Mouse (Mus musculus): ENCODE measurements at regions not wholly inside any gene's neighbourhood (a gene's known extent, or its start where the extent isn't known, plus 50 kb on each side); places are given as distances from the start of the nearest gene placed in this dataset.

GRCm38 (mm10) chr13:47707961-47708609 is 552.9 kb upstream of the Id4 start:
- no peak overlapping the region for H3K4me3 ChIP-seq (replicated peaks; ENCODE audit: low read depth, low read length)
- no peak overlapping the region for H3K4me2 ChIP-seq (ENCODE audit: low read length)
- WGBS, result 92% methylated on average over 18 of the region's 18 CpGs
- no peak overlapping the region for H3K27ac ChIP-seq
- no peak for TF ChIP-seq CTCF (IDR thresholded peaks at IDR 0.05; ENCODE audit: low read depth)
- DNase-seq (ENCODE audit: low spot score) (no peak), ATAC-seq (replicated peaks; ENCODE audit: low FRiP score, low read depth) (no peak)
- H3K36me3 ChIP-seq (ENCODE audit: insufficient read depth, low read length), result no peaks in the 10 kb centered on the region
- H3K9ac ChIP-seq (ENCODE audit: low read depth, low read length), result no peak overlapping the region
- no peaks in the 10 kb centered on the region for H3K27me3 ChIP-seq (ENCODE audit: insufficient read depth, low read length)
- no peaks in the 10 kb centered on the region for H3K4me1 ChIP-seq (replicated peaks; ENCODE audit: insufficient read depth, low read length)
- no peaks in the 10 kb centered on the region for H3K9me3 ChIP-seq (replicated peaks; ENCODE audit: low read length)

- no peak for DNase-seq (ENCODE audit: low spot score)
- no peak overlapping the region for H3K27ac ChIP-seq
- no peak overlapping the region for H3K4me3 ChIP-seq (replicated peaks; ENCODE audit: low read depth, low read length)
- H3K36me3 ChIP-seq (ENCODE audit: insufficient read depth, low read length), result no peaks in the 10 kb centered on the region
- ATAC-seq (replicated peaks; ENCODE audit: low FRiP score, low read depth), result no peak
- 88% methylated on average over 3 of the region's 3 CpGs for WGBS
- H3K9me3 ChIP-seq (replicated peaks; ENCODE audit: low read length), result no peaks in the 10 kb centered on the region
- H3K4me1 ChIP-seq (replicated peaks; ENCODE audit: insufficient read depth, low read length), result no peaks in the 10 kb centered on the region
- no peak overlapping the region for H3K4me2 ChIP-seq (ENCODE audit: low read length)
- TF ChIP-seq CTCF (IDR thresholded peaks at IDR 0.05; ENCODE audit: low read depth), result no peak
- no peaks in the 10 kb centered on the region for H3K27me3 ChIP-seq (ENCODE audit: insufficient read depth, low read length)
- no peak overlapping the region for H3K9ac ChIP-seq (ENCODE audit: low read depth, low read length)
Measured at GRCm38 (mm10) chr13:47709323-47709722, 551.7 kb upstream of the Id4 start.

GRCm38 (mm10) chr13:47712507-47712906 is 548.5 kb upstream of the Id4 start:
- TF ChIP-seq CTCF (IDR thresholded peaks at IDR 0.05; ENCODE audit: low read depth), result no peak
- no peaks in the 10 kb centered on the region for H3K9me3 ChIP-seq (replicated peaks; ENCODE audit: low read length)
- no peak overlapping the region for H3K4me3 ChIP-seq (replicated peaks; ENCODE audit: low read depth, low read length)
- H3K4me2 ChIP-seq (ENCODE audit: low read length), result no peak overlapping the region
- no peak overlapping the region for H3K9ac ChIP-seq (ENCODE audit: low read depth, low read length)
- H3K27me3 ChIP-seq (ENCODE audit: insufficient read depth, low read length), result no peaks in the 10 kb centered on the region
- H3K36me3 ChIP-seq (ENCODE audit: insufficient read depth, low read length), result no peaks in the 10 kb centered on the region
- no peaks in the 10 kb centered on the region for H3K4me1 ChIP-seq (replicated peaks; ENCODE audit: insufficient read depth, low read length)
- 84% methylated on average over 4 of the region's 4 CpGs for WGBS
- H3K27ac ChIP-seq, result no peak overlapping the region
- no peak for DNase-seq (ENCODE audit: low spot score)
- ATAC-seq (replicated peaks; ENCODE audit: low FRiP score, low read depth), result no peak

GRCm38 (mm10) chr13:47716265-47716664 is 544.8 kb upstream of the Id4 start:
- TF ChIP-seq CTCF (IDR thresholded peaks at IDR 0.05; ENCODE audit: low read depth), result no peak
- Histone ChIP-seq H3K4me2 (ENCODE audit: low read length) (no peak overlapping the region), H3K27ac (no peak overlapping the region)

GRCm38 (mm10) chr13:47720645-47721044 is 540.4 kb upstream of the Id4 start:
- TF ChIP-seq CTCF (IDR thresholded peaks at IDR 0.05; ENCODE audit: low read depth), result no peak
- no peak overlapping the region for H3K4me3 ChIP-seq (replicated peaks; ENCODE audit: low read depth, low read length)
- H3K36me3 ChIP-seq (ENCODE audit: insufficient read depth, low read length), result no peaks in the 10 kb centered on the region
- no peak for ATAC-seq (replicated peaks; ENCODE audit: low FRiP score, low read depth)
- H3K9ac ChIP-seq (ENCODE audit: low read depth, low read length), result no peak overlapping the region
- H3K9me3 ChIP-seq (replicated peaks; ENCODE audit: low read length), result no peaks in the 10 kb centered on the region
- no peak overlapping the region for H3K27ac ChIP-seq
- no peaks in the 10 kb centered on the region for H3K4me1 ChIP-seq (replicated peaks; ENCODE audit: insufficient read depth, low read length)
- no peaks in the 10 kb centered on the region for H3K27me3 ChIP-seq (ENCODE audit: insufficient read depth, low read length)
- no peak for DNase-seq (ENCODE audit: low spot score)
- no peak overlapping the region for H3K4me2 ChIP-seq (ENCODE audit: low read length)
- 88% methylated on average over 2 of the region's 2 CpGs for WGBS

More at GRCm38 (mm10) chr13:47716265-47716664, 544.8 kb upstream of the Id4 start:
- 65% methylated on average over 4 of the region's 4 CpGs for WGBS
- H3K4me1 ChIP-seq (replicated peaks; ENCODE audit: insufficient read depth, low read length), result no peaks in the 10 kb centered on the region
- no peaks in the 10 kb centered on the region for H3K36me3 ChIP-seq (ENCODE audit: insufficient read depth, low read length)
- H3K9ac ChIP-seq (ENCODE audit: low read depth, low read length), result no peak overlapping the region
- DNase-seq (ENCODE audit: low spot score), result no peak
- no peaks in the 10 kb centered on the region for H3K9me3 ChIP-seq (replicated peaks; ENCODE audit: low read length)
- ATAC-seq (replicated peaks; ENCODE audit: low FRiP score, low read depth), result no peak
- H3K4me3 ChIP-seq (replicated peaks; ENCODE audit: low read depth, low read length), result no peak overlapping the region
- no peaks in the 10 kb centered on the region for H3K27me3 ChIP-seq (ENCODE audit: insufficient read depth, low read length)

GRCm38 (mm10) chr13:47734415-47734814 is 526.6 kb upstream of the Id4 start:
- Histone ChIP-seq H3K27me3 (ENCODE audit: insufficient read depth, low read length) (no peaks in the 10 kb centered on the region), H3K27ac (no peak overlapping the region), H3K4me2 (ENCODE audit: low read length) (no peak overlapping the region), H3K9ac (ENCODE audit: low read depth, low read length) (no peak overlapping the region), H3K9me3 (replicated peaks; ENCODE audit: low read length) (no peaks in the 10 kb centered on the region), H3K36me3 (ENCODE audit: insufficient read depth, low read length) (no peaks in the 10 kb centered on the region), H3K4me1 (replicated peaks; ENCODE audit: insufficient read depth, low read length) (no peaks in the 10 kb centered on the region), H3K4me3 (replicated peaks; ENCODE audit: low read depth, low read length) (no peak overlapping the region)
- no peak for TF ChIP-seq CTCF (IDR thresholded peaks at IDR 0.05; ENCODE audit: low read depth)
- 75% methylated on average over 1 of the region's 1 CpGs for WGBS
- DNase-seq (ENCODE audit: low spot score) (no peak), ATAC-seq (replicated peaks; ENCODE audit: low FRiP score, low read depth) (no peak)
